Mouse (Mus musculus) cerebellum, adult 2 months (tissue): ENCODE data around the gene Naa30.

Experiments
- CTCF ChIP-seq: fragments of 200-500 bp; IDR thresholded peaks from 2 replicates; pipeline ENCODE4 v1.5.1; 2011; ENCODE audit warnings: low read depth, mild to moderate bottlenecking, control low read depth, low read length, moderate library complexity, borderline replicate concordance; ENCODE audit not compliant: insufficient read depth
- POLR2A ChIP-seq: fragments of 200-500 bp; IDR thresholded peaks from 2 replicates; pipeline ENCODE4 v1.6.1; 2011; ENCODE audit warnings: low read length, control low read depth, borderline replicate concordance; ENCODE audit not compliant: insufficient read depth

DNA sequence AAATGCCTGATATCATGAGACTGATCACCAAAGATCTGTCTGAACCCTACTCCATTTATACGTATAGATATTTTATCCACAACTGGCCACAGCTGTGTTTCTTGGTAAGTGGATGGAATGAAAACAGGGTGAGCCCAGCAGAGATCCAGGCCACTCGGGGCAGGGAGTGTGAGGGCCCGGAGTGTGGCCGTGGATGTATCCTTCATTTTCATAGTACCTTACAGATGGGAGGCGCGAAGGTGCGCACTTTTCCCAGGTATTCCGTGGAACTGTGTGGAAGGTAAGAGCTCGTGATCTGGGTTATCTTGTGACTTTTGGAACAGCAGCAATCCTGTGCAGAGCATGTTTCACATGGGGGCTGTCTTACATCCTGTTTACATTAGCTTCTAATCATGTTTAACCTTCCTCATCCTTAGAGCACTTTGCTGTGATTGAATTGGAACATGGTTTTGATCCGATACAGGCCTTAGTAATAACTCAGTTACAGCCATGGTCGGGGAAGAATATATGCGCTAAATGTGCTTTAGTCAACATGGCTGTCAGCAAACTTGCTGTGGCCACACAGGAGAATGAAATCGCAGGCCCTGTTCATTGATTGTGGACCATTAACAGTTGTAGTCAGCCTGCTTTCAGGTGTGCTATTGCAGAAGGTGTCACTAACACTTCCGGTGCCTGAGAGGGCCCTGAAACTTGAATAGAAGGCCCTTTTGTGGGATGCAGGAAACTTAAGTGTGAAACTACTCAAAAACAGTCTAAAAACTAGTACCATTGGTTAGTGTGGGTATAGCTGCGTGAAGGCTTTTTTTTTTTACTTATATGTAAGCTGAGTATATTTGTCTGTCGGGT is 1.5 kb downstream of the Naa30 start:
- TF ChIP-seq CTCF: no peak
- no peak for TF ChIP-seq POLR2A
